Mouse (Mus musculus): Measurements from ENCODE around the gene Lbx2. TPM values are rescaled to one million over a fixed set of nuclear protein-coding genes. Genes with fewer than 3 reads are reported as not detected.

Lbx2 gene
- total RNA-seq, 2 experiments from 2014 or later = 5.8 to 8.7 TPM

GRCm38 (mm10) chr6:83108762-83109668 is 22.8 kb downstream of the Lbx2 start, which contains the start of gene Mrpl53:
Mrpl53 (plus strand) TSS chr6:83109040.
- peak; percentile 92 for DNase-seq

GRCm38 (mm10) chr6:83111510-83112136 is 25.5 kb downstream of the Lbx2 start:
- DNase-seq = no peak

GRCm38 (mm10) chr6:83115011-83115671 is 29.0 kb downstream of the Lbx2 start, which contains the start of gene Mogs:
Mogs (plus strand) TSS chr6:83115496.
- DNase-seq = peak; percentile 98

GRCm38 (mm10) chr6:83115682-83116372 is 29.7 kb downstream of the Lbx2 start:
- DNase-seq = no peak

GRCm38 (mm10) chr6:83116373-83117164 is 30.4 kb downstream of the Lbx2 start:
- DNase-seq = no peak

- no peak for DNase-seq
These were observed 30.9 kb downstream of the Lbx2 start for GRCm38 (mm10) chr6:83117165-83117438.

- DNase-seq = peak; percentile 35
These were observed 31.4 kb downstream of the Lbx2 start for GRCm38 (mm10) chr6:83117616-83118015.

- no peak for DNase-seq
These were observed 32.2 kb downstream of the Lbx2 start for GRCm38 (mm10) chr6:83118369-83118768.

- no peak for DNase-seq
These were observed 32.9 kb downstream of the Lbx2 start for GRCm38 (mm10) chr6:83118825-83119733.

- peak; percentile 58 for DNase-seq
These were observed 33.5 kb downstream of the Lbx2 start for GRCm38 (mm10) chr6:83119734-83120051.

- DNase-seq = peak; percentile 94
These were observed 35.0 kb downstream of the Lbx2 start, which contains the start of gene Wbp1 for GRCm38 (mm10) chr6:83120930-83121862. Wbp1 (minus strand) TSS chr6:83121559.

GRCm38 (mm10) chr6:83121863-83122710 is 35.9 kb downstream of the Lbx2 start:
- peak; percentile 34 for DNase-seq

- no peak for DNase-seq
These were observed 36.8 kb downstream of the Lbx2 start for GRCm38 (mm10) chr6:83122961-83123360.

- peak; percentile 93 for DNase-seq
These were observed 38.7 kb downstream of the Lbx2 start for GRCm38 (mm10) chr6:83124851-83125312.

- DNase-seq = no peak
These were observed 39.2 kb downstream of the Lbx2 start, which contains the start of gene Ino80b for GRCm38 (mm10) chr6:83125331-83125730. Ino80b (minus strand) TSS chr6:83125431.

- no peak for DNase-seq
These were observed 41.3 kb downstream of the Lbx2 start for GRCm38 (mm10) chr6:83127419-83127818.

GRCm38 (mm10) chr6:83131469-83132034 is 45.4 kb downstream of the Lbx2 start:
- DNase-seq = no peak
